Mouse (Mus musculus): ENCODE results near the gene Abcc1.

Abcc1 gene

DNA sequence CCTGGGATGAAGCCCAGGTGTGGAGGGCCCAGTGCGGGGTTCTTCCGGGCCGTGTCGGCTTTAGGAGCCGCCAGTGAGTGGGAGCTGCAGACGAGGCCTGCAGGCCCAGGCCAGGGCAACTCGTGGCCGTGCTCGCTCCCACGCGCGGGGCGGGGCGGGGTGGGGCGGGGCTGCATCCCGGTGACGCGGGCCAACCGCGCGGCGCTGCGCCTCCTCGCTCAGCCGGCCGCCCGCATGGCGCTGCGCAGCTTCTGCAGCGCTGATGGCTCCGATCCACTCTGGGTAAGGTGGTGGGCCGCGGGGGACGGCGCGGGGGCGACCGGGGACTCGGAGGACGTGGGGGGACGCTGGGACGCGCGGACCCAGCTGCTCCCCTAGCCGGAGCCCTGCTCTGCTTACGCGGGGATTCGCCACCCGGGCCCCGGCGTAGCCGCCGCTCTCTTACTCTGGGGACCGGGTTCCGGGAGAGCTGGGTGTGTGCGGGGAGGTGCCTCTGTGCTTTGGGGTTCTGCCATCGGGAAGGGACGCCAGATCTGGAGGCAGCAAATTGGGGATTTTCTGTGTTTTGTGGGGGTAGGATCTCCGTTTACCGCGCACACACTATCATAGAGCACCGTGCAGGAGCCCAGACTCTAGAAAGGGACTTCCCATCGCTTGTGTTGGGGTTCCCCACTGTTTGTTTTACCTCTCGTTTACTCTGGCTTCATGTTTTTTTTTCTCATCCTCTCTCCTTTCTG lies at the start of gene Abcc1:
Abcc1 (plus strand) TSS at position 197 of the 737 bp plus-strand sequence.
- peak in 1 of 2 experiments; percentile 44 for DNase-seq

DNA sequence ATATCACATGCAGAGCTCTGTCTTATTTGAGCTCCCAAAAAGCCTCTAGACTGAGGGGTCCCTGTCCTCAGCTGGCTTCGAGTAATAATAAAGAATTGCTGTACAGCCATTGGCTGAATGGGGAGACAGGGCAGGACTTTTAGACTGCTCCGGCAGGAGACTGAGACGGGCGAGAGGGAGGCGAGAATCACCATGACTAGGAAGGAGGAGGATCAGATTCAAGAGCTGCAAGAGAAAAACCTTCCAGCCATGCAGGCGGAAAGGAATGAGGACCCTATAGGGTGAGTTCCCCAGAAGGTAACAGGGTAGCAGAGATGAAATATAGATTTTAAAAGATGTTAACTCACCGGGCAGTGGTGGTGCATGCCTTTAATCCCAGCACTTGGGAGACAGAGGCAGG lies 48.4 kb upstream of the Abcc1 start:
- no peak for DNase-seq

DNA sequence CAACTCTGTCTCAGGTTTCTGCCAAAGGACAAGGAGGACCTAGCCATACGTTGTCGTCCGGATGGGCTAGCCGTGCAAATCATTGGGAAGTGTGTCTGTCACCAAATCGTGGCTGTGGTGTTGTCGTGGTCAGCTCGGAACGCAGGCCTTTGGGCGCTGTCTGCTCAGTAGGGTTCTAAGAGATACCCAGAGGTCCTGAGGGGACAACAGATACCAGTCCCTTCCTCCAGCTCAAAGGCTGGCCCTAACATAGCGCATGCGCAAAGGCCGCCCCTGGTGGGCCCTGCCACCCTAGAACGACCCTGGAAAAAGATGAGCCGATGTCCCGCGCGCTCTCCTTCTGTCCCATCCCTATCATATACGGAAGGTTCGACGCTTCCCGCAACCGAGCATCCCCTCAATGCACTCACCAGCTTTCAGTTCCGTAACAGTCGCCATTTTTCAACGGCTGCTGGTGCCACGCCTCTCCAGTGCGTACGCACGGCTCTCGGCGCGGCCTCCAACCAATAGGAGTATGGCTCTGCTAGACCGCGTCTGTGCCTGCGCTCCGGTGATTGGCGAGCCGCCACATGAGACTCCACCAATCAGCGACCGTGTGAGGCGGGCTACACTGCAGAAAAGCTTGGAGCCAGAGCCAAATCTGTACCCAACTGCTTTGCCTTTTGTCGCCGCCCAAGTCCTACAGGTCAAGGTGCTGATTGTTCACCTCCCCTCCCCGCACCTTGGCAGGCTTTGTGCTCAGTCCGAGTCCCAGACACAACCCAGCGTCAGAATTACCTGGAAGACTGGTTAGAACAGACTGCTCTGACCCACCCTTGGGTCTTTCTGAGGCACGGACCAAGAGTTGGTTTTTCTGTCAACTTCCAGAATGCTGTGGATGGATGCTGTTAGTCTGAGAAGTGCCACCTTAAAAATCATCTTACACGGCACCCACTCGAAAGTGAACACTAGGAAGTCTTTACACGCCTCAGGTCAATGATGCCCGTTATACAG lies 44.2 kb upstream of the Abcc1 start, which contains the start of gene Fopnl:
Fopnl (minus strand) TSS at position 522 of the 993 bp plus-strand sequence.
- peak; percentile 97 to 98 for DNase-seq

DNA sequence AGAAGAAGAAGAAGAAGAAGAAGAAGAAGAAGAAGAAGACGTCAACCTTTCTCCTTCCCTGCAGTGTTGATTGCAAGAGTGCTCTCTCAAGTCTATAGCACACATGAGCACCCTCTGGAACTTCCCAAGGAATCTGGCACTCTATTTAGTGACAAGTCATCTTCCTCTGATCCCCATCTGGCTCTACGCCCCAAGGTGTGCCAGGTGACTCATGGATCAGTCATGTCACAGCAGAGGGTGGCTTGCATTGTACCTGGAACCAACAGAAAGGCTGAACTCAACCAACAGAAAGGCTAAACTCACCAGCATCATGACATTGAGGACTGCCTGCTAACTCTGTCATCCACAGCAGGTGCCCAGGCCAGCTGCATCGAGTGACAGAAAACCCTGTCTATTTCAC lies 41.7 kb upstream of the Abcc1 start:
- no peak for DNase-seq

DNA sequence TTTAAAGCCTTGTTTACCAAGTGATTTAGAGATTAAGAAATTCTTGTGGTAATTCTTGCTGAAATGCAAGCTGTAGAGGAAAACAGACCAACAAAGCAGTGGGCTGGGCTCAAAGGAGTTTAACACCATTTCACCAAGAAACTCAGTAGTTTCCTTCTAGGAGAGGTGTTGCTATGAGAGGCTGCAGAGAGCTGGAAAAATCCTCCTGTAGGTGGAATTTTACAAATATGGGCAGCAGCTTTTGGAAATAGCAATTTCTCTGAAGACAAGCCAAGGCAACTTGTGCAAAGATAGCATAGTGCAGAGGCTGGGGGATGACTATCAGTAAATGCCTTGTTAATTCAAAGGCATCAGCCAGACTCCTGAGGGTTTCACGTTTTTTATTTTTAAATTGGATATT lies 40.9 kb upstream of the Abcc1 start:
- no peak for DNase-seq

DNA sequence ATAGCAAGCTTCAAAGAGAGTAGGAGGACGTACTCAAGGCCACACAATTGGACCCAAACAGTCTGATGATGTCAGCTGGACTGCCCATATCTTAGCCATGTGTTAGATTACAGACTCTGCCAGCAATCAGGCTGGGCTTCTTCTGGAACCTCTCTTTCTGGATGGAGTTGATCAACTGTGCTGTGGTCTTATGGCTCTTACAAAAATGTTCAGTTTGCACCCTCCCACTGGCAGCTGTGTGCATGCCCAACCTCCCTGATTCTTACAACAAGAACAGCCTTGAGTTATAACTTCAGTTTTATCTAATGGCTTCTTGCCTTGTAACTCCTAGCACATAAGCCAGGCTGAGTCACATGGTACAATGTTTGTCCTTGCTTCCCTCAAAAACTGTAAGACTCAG lies 33.2 kb upstream of the Abcc1 start:
- no peak for DNase-seq

DNA sequence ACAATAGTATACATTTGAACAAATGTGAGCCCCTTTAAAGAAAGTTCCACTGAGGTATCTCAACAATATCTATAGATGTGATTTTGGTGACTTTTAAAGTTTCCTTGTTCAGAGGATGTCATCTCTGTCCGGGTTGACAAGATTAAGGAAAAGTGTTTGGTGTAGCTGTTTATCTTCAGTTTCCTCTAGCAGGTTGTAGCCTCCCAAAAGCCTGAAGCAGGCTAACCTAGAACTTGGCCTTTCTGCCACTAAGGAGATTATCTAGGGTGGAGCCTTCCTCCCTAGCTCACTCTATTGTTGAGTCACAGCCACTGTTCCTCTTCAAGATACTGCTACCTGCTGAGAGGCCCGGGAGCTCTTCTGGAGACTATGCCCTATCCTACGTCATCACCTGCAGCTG lies 16.4 kb upstream of the Abcc1 start:
- no peak for DNase-seq

DNA sequence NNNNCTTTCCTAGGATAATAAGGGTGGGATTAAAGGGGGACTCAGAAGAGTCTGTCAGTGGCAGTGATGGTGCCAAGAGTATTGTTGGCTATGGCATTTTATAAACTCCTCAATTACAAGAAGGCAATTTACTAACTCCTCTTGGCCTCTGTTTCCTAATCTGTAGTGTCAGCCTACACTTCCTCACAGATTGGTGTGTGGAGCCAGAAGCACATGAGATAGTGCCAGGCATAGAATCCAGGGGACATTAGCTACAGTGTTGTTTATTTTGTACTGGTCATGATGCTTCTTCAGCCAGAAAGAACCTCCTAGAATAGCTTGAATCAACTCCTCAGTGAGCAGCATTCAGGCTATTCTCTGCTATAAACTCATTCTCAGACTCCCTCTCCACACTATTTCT lies 9.8 kb upstream of the Abcc1 start:
- no peak for DNase-seq

DNA sequence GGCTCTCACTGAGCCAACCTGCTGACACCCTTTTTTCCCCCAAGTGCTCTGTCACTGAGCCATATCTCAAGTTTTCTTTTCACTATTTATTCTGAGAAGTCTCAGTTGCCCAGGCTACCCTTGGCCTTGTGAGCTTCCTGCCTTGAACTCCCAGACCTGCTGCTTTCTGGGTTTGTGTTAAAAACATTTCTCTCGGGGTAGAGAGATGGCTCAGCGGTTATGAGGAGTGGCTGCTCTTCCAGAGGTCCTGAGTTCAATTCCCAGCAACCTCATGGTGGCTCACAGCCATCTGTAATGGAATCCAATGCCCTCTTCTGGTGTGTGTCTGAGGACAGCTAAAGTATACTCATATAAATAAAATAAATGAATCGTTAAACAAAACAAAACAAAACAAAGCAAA lies 9.1 kb upstream of the Abcc1 start:
- no peak for DNase-seq

DNA sequence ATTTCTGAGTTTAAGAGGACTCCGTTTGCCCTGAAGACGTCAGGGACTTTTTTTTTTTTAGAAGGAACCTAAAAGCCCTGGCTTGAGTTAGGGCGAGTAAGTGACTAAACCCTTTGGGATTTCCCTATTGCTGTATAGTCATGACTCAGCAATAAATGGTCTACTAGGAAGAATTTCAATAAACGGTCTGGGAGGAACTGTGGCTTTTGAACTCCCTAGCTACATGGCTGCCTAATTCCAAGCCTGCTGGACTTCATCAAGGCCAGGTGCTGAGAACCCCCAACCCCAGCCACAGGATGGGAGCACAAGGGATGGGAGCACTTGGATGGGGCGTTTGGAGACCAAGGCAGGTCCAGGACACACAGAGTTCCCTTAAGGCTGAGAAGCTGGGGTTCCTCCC lies 8.7 kb upstream of the Abcc1 start:
- DNase-seq = no peak

DNA sequence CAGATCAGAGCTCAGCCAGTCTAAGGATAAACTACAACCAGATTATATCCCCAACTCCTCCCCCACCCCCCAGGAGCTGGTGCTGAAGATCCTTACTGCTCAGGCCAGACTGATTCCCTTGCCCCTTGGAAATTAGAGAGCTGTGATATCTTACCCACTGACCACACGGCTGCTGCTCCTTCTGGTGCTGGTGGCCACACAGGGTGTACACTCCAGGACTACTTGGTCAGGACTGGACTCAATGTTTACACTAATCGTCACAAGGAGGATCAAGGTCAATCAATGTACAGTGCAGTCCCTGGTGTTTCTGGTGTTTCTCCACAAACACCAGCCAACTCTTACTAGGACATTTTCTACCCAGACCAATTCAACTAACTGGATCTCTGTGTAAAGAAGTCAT lies 3.5 kb upstream of the Abcc1 start:
- no peak for DNase-seq

DNA sequence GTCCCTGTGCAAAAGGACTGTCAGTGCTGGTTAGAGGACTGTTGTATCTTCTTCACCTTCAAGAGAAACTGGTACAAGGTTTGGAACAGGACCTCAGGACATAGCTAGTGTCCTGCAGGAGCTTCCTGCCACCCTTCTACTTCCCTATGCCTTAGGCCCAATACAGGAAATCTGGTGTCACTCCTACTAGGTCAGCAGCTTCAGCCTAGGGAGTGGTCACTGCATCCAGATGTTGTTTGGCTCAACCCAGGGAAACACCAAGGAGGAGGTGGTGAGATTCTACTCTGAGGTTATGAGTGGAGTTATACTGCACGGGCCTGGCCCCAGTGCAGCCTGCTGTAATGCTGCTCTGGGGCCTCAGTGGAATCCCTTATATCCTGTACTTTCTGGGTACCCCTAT lies 2.8 kb upstream of the Abcc1 start:
- DNase-seq = no peak

DNA sequence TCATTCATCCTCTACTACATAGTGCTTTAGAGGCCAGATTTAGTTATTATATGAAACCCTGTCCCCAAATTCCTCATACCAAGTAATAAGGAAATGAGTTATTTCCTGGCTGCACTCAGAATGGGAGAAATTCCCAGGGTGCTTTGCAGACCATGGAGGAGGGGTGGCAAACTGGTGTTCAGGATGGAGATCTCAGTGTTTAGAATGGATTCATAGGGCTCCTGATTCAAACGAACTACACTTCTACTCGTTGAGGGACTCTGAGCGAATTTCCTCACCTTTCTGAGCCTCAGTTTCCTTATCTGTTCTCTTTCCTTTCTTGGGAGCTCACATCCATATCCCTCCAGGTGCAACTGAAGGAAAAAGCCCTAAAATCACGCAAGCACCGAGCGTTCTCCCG lies 427 bp upstream of the Abcc1 start:
- no peak for DNase-seq

DNA sequence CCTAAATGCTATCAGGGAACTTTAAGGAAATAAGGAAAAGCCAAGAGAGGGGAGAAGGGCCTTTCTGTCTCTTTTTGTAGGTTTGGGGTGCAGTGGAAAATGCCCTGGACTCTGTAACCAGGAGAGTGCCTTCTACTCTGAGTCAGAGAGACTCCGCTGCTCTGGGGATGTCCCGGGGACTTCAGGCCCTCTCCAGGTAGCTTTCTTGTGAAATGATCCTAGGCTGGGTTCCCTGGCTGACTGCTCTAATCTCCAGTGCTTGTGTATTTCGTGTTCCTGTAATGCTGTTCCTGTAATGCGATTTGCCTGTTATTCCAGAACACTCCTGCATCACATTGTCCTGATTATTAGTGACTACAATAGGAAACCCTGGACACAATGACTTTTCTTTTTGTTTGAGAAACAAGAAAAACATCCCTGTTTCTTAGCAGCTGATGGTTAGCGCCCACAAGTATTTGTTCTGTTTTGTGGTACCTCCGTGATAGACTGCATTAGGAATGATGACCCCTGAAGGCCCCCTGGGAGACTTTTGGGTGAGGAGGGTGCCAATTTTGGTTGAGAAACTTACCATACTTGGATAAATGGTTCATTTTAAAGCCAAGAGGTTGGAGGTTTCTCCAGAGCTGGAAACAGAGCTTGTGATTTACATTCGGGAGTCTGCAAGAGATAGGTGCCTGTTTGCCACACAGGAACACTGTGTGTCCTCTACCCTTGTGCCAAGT lies 902 bp downstream of the Abcc1 start:
- DNase-seq = no peak

DNA sequence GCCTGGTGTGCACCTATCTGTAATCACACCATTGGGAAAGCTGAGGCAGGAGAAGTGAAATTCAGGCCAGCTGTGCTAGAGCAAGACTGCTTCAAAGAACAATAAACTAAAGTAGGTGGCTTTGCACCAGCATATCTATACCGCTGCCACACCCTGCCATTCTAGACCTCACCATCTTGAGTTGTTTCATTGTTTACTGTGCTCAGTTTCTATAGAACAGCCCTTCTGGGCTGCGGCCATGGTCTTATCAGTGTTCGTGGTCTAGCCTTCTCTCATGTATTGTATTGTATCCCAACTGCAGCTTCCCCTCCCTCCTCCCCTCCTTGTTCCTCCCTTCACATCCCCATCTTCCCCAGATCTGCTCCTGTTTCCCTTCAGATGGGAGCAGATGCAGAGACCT lies 2.1 kb downstream of the Abcc1 start:
- DNase-seq = no peak

DNA sequence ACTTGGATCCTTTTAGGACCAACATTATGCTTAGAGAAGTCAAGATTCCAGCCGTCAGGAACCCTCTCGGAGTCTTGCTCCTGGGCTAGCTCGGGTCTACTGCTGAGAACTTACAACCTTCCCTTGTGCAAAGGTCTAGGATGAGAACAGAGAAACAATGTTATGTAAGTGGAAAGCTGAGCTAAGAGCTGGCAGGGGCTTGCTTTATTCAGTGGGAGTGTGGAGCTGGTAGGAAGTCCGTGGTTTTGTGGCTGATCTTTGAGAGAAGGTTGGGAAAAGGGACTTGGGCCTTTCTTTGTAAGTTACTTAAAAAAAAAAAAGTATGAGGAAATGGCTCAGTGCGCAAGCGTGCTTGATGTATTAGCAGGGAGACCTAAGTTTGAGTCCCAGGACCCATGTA lies 2.7 kb downstream of the Abcc1 start:
- no peak for DNase-seq

DNA sequence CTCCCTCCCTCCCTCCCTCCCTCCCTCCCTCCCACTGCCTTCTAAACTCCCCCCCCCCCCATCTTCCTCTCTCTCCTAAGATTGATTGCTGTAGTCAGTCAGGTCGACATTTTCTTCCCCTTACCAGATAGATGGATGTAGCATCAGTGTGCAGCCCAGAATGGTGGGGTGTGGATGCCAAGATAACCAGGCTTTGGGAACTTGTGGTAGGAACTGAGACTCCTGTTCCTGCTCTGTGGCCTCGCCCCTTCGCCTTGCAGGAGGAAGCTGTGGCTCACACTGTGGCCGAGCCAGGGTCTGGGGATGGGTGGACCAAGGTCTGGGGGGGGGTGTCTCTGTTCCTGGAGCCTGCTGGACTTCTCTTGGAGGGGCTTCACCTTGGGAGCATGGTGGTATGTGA lies 4.1 kb downstream of the Abcc1 start:
- DNase-seq = no peak

DNA sequence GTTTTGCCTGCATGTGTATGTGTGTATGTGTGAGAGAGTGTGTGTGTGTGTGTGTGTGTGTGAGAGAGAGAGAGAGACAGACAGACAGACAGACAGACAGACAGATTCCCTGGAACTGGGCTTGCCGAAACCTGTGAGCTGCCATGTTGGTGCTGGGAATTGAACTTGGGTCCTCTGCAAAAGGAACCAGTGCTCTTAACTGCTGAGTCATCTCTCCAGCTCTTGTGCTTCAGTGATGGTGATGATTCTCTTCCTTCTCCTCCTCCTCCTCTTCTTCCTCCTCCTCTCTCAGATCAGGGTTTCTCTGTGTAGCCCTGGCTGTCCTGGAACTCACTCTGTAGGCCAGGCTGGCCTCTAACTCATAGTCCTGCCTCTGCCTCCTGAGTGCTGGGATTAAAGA lies 4.7 kb downstream of the Abcc1 start:
- DNase-seq = no peak

DNA sequence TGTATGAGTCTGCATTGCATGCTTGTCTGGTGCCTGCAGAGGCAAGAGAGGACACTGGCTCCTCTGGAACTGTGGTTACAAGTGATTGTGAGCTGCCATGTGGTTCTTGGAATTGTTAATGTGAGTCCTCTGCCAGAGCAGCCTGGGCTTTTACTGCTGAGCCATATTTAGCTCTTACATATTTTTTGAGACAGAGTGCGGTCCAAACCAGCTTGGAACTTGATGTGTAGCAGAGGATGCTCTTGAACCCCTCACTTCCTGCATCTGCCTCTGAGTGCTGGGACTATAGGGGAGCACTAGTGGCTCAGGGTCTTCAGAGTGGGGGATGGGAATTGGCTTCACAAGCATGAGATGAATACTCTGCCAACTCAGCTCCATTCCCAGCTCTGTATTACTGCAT lies 10.0 kb downstream of the Abcc1 start:
- no peak for DNase-seq

DNA sequence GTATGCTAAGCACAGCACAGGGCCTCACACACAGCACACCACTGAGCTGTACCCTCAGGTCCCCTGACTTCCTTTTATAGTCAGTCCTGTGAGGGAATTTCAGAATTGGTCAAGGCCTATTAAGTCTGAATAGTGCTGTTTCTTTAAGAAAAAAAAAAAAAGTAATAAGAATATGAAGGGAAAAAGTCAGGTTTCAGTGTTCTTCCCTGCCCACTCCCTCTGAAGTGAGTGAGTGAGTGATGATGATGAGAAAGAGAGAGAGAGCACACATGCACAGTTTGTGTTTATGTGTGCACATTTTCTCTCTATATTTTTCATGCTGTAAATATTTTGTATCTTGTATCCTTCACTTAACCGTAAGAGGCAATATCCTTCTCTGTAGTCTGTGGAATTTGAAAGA lies 11.0 kb downstream of the Abcc1 start:
- DNase-seq = no peak

DNA sequence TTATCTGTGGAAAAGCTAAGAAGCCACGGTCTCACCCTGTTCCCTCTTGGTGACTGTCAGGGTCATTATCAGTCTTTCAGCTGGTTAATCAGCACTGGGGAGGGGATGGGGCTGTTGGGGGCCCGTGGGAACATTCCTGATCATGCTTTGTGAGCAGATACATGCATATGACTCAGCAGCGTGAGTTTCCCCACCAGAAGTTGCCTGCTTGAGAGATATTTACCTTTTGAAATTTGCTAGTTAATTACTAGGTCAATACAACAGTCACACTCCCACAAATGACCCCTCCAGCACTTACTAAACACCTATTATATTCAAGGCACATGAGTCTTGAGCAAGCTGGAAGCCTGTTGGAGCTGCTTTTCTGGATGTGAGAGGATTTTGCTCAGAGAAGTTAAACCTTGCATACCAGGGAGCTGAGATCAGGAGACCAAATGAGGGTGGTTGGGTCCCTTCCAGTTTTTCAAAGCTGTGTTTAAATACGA lies 11.5 kb downstream of the Abcc1 start:
- DNase-seq = peak; percentile 22 to 68

DNA sequence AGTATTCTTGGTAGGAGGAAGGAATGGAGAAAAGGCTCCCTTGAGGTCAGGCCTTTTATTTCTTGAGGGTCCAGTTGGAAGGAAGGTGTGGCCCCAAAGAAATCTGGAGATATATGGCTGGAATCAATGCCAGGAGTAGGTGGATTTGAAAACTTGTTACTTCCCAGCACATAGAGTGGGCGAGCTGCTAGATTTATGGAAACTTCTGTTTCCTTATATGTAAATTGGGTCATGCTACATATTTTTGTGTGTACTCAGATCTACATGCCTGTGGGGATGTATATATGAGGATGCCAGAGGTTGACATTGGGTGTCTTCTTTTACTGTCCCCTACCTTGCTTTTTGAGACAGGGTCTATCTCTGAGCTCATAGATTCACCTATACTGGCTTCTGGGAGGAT lies 14.6 kb downstream of the Abcc1 start:
- DNase-seq = no peak

DNA sequence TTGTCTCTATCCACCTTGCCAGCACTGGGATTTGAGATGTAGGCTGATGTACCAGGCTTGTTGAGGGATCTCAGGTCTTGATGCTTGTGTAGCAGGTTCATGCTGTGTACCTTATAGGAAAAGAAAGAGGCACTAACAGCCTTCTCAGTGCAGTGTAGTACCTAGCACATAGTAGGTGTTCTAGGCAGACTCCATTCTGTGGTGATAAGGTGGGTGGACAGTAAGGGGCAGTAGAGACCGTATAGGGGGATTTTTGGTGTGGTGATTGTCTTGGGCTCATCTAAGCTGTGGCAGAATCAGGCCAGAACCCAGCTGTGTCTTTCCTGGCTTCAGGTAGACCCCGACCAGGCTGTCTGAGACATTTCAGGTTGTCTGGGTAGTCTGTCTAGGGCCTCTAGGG lies 15.0 kb downstream of the Abcc1 start:
- DNase-seq = no peak
